Mouse (Mus musculus) c-Kit-positive CD71-negative TER-119-negative erythroid progenitor cells, embryonic 14.5 days (primary cell): ENCODE data around the gene Myo1d.

Source experiments
- DNase-seq: peaks from one replicate; pipeline ENCODE4 v3.0.0-alpha.2; 2013; ENCODE audit warnings: low read depth

Myo1d gene

DNA sequence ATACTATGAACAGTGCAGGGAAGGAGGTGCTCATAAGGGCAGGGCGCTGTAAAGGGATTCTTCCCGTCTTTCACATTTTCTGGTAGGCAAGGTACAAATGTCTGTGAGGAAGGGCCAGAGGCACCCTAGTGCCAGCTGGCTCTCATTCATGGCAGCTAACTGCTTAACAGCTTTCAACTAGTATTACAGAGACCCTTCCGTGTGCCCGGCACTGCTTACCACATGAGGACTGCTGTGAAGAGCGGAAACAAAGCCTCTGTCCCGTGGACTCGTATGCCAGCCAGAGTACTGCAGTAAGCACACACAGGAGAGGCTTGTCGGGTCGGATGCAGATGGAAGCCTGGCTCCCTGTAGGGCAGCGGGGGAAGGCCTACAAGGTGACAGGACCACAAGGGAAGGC, 229.6 kb downstream of the Myo1d start:
- no peak for DNase-seq

DNA sequence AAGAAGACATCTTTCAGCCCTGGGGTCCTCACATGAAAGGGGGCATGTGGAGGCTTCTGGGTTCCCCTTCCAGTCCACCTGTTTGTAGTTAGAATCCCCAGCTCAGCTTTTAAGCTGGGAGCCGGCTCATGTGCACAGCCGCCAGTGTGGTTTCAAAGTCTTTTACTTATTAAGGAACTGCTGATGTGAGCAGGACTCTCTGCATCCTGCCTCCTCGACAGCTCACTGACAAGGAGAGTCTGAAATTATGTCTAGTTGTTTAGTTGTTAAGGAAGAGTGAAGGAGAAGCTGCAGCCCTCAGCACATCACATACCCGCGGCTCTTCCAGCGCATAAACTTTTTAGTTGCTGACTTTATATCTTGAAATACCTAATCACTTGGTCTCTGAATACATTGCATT, 230.0 kb downstream of the Myo1d start:
- no peak for DNase-seq

DNA sequence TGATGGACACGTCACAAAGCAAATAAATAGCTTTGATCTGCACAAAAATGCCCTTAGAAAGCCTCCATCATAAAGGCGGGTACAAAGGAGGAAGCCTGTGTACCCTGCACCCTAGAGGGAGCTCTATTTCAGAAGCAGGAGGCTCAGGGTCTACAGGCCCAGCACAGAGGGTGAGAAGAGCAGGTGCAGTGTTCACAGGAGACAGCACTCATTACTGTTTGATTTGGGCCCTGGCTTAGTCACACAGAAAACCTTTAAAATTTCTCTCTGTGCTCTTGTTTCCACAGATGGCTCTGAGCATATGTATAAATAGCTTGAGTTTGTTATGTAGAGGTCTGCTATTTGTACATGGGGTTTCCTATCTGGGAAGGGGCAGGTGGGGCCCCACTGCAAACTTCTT, 233.6 kb downstream of the Myo1d start:
- no peak for DNase-seq

DNA sequence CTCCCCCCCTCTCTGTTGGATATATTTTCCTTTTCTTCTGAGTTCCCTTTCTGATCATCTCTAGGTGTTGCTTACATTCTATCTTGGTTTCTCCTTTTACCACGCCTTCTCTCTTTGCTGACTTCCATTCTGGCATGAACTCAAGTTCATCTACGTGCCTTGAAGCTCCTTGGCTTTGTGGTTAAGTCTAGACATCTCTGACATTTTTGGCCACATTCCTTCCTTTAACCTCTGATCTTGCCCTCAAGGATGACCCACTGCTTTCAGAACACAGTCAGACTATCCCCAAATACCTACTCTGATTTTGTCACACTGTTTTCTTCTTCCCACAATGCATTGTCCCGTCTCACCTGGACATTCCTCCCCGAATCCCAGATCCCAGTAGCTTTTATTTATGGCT, 240.8 kb downstream of the Myo1d start:
- no peak for DNase-seq

DNA sequence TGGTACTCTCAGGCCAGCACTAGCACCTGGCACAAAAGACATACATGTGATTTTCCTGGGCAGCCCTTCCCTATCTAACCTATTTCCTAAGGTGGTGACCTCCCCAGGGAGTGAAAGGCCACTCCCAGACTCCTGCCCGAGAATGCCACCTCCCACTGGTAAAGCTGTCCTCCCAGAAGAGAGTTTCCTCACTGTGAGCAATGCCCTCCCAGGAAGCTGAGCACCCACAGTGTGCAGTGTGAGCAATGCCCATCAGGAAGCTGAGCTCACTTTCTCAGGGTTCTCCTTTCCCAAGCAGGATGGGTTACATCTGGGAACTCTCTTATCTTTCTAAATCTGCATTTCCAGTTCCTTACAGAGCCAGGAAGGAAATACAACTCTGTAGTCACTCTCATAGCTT, 246.9 kb downstream of the Myo1d start:
- no peak for DNase-seq

DNA sequence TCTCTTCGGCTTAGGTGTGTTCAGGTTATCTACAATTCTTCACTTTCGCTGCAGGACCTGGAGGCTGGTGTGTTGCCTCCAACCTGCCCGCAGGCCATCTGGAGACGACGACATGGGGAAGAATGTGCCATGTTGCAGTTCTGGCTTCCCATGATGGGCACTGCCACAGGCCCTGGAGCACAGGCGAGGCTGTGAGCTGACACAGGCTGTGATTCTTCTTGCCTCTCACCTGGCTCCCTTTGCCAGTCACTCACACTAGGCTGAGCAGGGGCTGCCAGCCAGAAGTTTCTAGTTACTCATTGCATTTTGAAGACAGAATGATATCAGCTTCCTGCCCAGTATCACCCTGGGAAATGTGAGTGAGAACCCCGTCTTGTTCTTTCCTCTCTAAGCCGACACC, 250.7 kb downstream of the Myo1d start:
- DNase-seq = no peak

DNA sequence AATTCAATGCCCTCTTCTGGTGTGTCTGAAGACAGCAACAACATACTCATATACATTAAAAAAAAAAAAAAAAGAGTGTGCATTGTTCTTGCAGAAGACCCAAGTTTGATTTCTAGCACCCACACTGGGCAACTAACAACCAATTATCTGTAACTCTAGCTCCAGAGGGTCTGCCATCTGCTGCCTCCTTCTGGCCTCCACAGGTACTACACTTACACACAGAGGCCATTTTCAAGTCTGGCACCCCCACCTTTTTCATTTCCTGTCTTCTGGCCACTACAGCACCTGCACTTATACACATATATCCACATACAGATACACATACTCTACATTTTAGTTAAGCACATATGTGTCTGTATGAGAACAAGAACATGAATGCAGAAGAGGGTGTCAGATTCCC, 252.1 kb downstream of the Myo1d start:
- DNase-seq = no peak

DNA sequence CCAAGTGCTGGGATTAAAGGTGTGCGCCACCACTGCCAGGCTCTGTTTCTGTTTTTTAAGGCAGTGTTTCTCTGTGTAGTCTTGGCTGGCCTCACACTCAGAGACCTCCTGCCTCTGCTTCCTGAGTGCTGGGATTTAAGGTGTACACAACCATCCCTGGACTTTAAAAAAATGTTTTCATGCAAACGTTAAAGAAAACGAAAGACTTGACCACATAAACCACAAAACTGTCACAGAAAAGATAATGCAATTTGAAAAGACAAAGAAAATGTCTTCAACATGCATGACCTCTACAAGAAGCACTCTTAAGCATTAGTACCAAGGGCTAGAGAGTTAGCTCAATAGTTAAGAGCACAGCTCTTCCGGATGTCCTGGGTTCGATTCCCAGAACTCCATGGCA, 255.6 kb downstream of the Myo1d start:
- DNase-seq = no peak

DNA sequence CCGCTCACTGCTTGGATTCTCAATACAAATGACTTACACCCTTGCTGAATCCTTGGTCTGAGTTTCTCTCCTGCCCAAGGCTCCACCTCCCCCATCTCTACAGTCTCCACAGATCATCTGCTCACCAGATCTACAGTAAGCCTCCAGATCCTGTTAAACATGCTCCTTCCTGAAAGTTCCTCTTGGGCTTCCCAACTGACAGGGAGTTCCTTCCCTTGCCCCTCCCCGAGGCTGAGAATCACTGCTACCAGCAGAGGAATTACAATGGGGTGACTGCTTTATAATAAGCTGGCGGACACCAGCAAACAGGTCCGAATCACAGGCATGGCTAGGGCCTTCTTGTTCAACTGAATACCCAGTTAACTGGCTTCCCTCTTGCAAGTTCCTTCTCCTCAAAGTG, 256.4 kb downstream of the Myo1d start:
- no peak for DNase-seq

DNA sequence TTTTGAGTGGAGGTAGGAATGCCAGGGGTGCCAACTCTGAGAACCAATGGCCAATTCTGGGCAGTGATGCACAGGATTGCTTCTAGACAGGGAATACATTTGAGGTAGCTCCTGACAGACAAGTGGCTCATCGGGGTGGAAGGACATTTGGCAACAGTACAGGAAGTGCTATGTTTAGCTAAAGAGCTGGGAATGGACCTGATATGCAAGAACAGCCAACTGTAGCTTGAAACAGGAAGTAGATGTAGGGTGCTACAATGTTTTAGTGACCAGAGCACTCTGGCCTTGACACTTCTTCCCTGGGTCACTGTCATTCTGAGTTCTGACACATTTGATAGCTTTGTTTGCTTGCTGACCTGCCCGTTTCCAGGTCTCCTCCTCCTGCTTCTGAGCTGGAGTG, 257.0 kb downstream of the Myo1d start:
- no peak for DNase-seq

DNA sequence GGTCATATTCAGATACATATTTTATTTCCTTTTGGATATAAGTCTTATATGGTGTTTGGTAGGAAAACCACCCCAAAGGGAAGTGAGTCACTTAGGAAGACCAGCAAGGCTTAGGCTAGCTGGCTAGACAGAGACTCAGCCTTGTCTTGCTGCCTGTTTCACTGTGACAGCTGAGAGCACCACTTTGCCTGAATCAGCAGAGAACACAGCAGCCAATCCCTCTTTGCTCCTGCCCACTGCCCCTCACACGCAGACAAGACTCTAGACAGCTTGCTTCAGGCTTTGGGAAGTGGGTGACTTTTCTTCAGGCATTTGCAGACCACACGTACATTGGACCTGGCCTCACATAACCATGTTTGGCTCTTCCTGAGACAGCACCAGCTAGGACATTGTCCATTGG, 258.7 kb downstream of the Myo1d start:
- no peak for DNase-seq

DNA sequence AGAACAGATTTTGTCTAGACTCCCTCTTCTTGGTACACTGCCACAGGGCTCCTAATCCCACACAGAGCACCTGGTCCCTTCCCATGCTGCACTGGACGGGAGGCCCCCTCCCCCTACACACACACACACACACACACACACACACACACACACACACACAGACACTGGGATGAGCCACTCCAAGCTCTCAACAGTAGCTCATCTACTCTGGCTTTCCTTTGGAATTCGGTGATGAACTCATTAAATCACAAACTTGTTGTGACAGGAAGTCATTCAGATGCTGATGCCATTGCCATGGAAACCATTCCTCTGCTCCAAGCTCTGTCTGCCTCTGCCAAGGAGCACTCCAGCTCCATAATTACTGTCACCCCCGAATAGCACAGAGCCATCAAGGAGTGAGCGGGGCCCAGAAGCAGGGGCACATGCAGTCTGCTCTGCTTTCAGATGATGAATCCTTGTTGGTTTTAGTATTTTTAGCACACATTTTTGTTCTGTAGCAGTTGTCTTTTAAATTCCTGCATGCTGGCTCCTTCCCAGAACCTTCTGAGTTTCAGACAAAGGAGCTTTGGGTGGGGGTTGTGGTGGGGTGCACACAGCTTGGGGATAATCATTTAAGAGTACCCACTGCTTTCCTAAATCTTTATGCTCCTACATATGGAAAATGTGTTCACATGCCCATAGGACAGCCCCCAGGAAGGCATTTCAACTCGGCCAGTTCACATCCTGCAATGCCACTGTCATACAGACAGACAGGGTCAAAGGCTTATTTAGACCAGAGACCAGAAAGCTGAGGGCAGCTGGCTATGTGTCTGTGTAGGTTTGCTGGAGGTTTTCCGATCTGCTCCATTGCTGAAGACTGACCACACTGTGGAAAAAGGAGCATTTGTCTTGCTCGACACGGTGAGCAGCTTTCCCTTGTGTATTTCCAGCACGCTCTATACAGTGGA, 261.1 kb downstream of the Myo1d start:
- no peak for DNase-seq

DNA sequence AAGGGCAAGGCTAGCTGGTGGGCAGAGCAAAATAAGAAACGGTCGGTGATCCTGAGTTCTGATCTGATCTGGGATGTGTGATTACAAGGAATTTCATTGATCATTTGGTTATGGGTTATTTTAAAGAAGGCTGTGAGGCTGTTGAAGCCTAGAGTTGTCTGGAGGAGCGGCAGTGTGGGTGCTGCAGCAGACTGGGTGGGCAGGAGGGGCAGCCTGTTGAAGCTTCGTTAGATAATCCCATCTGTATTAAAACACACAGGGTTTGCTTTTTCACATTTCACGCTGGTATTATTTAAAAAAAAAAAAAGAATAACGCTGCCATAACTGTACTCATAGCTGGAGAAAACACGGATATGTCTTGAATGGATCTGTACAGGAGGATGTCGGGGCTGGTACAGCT, 263.9 kb downstream of the Myo1d start:
- DNase-seq = no peak

DNA sequence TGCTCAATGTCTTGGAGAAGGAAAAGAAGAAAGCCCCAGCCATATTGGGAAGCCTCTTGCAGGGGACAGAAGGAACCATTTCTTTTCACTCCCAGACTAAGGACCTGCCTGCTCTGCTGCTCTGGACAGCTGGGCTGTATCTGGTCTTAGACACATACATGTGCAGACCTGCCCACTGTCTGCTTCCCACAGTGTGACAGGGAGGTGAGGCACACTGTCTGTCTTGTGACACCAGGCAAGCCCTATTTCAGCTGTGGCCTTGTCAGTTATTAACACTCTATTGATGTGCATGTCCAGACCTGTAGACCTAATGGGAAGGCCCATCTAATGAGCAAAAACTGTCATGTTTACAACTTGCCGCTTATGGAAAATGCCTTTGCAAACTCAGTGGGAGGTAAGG, 264.5 kb downstream of the Myo1d start:
- DNase-seq = no peak

DNA sequence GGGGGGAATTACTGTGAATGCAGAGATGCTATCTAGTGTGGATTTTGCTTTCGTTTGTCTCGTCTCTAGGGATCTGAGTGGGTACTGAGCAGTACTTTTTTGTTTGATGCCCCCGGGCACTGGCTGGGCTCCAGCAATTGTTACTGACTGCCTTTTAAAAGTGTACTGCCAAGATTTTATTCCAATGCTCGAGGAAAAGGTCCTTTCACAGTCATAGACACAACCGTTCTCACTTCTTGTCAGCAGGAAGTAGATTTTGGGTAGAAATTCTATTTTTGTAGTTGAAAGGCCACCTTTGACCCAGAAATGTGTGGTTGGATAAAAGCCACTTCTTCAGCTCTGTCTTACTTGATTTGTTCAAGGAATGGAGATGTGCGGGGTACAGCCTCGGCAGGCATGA, 266.0 kb downstream of the Myo1d start:
- no peak for DNase-seq

DNA sequence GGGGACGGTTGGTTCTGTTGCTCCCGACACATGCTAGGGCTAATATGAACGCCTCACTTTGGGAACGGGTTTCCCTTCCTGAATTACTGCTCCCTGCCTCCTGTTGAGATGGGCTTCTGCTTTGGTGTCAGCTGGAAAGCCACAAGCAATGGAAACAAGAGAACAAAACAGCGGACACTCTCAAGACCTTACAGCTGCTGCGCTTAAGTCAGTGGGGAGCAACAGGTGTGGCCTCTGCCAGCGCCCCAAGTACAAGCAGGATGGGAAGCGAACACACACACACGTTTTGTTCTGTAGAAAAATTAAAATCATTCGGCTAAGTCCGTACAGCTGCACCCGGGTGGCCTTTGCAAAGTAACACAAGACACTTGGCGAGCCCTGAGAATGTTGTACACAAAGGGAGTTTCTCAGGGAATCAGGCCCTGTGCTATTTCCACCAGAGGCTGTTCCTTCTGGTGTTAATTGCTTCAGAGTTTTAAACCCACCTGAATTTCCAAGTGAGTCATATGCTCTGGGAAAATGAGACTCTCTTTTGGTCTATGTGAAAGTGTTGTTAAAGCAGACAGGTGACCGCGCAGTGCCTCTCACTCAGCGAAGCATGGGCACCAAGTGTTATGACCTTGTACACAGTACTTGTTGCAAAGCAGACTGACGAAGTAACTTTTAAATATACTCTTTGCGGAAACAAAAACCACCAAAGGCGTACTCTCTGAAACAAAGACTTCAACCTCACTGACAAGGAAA, 267.3 kb downstream of the Myo1d start:
- DNase-seq = no peak

DNA sequence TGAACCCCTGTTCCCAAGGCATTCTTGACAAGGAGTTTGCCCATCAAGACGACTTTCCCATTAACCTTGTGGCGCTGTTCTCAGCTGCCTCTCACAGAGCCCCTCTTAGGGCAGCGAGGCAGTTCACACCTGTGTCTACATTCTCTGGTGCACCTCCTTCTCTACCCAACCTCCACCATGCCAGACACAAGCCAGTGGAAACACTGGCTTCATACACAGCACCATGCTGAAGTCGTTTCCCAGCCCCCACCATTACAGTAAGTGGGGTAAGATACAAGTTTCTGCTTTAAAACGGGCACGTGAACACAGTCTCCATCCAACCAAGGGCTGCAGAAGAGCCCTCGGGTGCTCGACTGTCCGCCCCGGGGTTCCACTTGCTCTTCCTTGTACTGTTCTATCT, 269.7 kb downstream of the Myo1d start:
- no peak for DNase-seq

DNA sequence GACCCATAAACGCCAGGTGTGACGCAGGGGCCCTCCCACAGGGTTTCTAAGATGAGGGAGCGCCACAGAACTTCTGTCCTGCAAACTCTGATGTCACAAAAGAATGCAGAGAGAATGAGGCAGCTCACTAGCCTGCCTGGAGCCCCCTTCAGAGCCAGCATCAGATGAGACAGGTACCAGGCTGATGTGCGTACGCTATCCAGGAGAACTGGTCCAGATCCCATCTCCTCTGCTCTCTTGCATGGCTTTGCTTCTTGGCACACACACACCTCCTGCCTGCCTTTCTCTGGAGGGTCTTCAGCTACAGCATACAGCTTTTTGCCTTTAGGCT, 270.7 kb downstream of the Myo1d start:
- DNase-seq = no peak

DNA sequence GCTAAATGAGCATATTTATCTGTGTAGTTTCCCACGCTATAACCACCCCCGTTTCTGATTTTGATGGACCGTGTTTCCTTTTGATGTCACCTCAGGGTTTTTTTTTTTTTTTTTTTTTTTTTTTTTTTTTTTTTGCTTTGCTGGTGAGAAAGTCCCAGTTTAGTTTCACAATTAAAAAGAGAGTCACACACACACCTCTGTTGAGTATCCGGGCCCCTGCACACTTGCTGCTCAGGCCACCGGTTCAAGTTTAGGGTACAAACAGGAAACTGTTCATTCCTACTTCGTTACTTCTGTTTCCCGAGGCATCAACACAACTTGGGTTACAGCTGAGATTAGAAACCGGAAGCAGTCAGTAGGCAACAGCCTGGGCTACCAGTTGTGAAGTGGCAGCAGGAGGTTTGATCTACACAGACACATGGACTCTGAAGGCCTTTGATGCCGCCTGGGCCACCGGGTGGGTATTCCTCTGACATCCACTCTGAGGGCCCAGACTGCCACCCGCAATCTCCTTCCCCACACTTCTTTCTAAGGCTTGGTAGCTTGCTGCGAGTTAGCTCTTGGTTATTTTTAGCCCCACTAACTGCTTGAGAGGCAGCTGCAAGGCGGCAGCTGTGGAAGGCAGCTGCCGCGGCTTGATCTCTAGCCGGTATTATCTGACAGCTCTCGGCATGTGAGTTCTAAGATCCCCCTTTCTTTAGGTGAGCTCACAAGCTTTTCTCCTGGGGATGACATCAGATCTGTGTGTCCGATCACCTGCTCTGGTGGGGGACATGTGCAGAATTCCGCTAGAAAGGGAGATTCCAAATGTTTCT, 271.3 kb downstream of the Myo1d start:
- peak; percentile 31 for DNase-seq

DNA sequence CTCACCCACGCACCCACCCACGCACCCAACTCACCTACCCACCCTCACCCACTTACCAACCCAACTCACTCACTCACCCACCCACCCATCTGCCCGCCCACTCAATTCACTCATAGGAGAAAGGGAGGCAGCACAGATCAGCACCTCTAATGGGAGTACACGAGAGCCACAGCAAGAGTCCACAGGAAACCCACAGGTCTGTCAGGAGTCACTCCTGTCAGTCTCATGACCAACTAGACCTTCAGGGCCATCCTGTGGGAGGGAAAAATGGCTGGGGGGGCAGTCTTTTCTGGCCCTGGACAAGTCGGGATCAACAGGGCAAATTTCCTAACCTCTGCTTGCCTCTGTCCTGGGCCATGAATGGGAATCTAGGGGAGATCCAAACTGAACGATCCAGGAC, 272.0 kb downstream of the Myo1d start:
- DNase-seq = no peak

DNA sequence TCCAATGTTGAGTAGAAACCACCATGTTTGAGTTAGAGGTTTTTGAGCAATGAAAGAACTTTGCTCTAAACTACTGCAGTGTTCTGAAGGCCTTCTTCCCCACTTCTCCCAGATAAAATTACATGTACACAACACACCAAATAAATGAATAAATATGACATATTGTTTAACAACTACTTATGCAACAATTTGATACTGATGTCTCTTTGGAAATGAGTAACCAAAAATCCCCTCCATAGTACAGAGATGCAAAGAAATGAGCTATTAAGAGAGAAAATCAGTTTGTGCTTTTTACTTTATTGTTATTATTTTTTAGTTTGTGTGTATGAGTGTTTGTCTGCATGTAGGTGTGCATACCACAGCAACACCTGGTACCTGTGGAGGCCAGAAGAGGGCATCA, 273.3 kb downstream of the Myo1d start:
- no peak for DNase-seq

DNA sequence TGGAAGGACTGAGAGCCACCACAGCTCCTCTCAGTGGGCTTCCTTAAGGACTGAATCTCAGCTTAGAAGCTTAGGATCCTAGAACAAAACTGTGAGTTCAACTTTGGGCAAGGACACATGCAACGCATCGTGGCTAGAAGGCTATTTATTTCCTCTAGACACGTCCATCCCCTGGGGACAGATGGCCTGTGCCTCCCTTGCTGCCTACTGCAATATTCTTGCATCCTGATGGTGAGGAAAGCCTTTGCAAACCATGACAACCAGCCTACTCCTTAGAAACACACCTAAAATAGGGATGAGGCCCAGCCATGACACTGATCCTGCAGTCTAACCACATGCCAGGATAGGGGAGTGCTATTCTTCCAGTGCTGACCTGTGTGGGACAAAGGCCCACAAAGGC, 274.2 kb downstream of the Myo1d start:
- no peak for DNase-seq
